Comparison of ENCODE assay signal across 26 mouse cellular contexts in genomic region chr11:79045231-79045630, GRCm38 (mm10).
DNase-seq lines count a peak whose midpoint lies in the region; ATAC-seq and TF ChIP-seq lines count a peak whose summit lies in the region.
"Had no signal": no experiment of that assay in that cellular context is flagged by ENCODE, and none has a peak within 500 bp of the region (broad histone marks: within the 10 kb centered on the region; RNA-seq: fewer than 3 reads in every experiment).

No protein-coding gene starts in this region.

- no peak for DNase-seq in forebrain, embryonic 10.5 days (ENCODE audit: extremely low spot score, low spot score)
- no peak for DNase-seq in forebrain, postnatal 0 days
- no peak for DNase-seq in limb, embryonic 10.5 days (ENCODE audit: low spot score)
- no peak for DNase-seq in lung, postnatal 25 days (ENCODE audit: low spot score)
- DNase-seq in ovary, postnatal 14 days (ENCODE audit: low spot score), result no peak
- DNase-seq: adrenal gland, postnatal 25 days; cerebellum, adult 18-20 months; cerebellum, postnatal 10 days; gastrocnemius, postnatal 25 days; heart, postnatal 36 days; kidney, adult 2 months; kidney, postnatal 36 days; layer of hippocampus, postnatal 36 days; thymus, postnatal 14 days had no signal

- TF ChIP-seq CTCF in forebrain, postnatal 0 days (IDR thresholded peaks at IDR 0.05; ENCODE audit: low read depth), result no peak
- no peak for TF ChIP-seq CTCF in E14TG2a.4 (conservative IDR thresholded peaks at IDR 0.05; ENCODE audit: low read length)

- H3K27ac ChIP-seq in forebrain, embryonic 10.5 days, result peak overlapping the region; percentile 76; the same call in 1 of the 2 replicates
- no peak overlapping the region for H3K27ac ChIP-seq in forebrain, postnatal 0 days (ENCODE audit: low read depth, low read length)
- peak overlapping the region; percentile 51; the same call in 1 of the 2 replicates for H3K27ac ChIP-seq in limb, embryonic 10.5 days
- H3K27ac ChIP-seq: forebrain, embryonic 12.5 days; hindbrain, embryonic 15.5 days; macrophage; midbrain, embryonic 13.5 days; neural tube, embryonic 13.5 days had no signal

- ATAC-seq in forebrain, postnatal 0 days, result no peak
- no peak for ATAC-seq in megakaryocyte, adult 5-6 weeks (ENCODE audit: poor library complexity, severe bottlenecking)
- ATAC-seq: inflammation-experienced regulatory T-cells, adult 6 months; midbrain, embryonic 13.5 days had no signal

- H3K4me3 ChIP-seq in forebrain, embryonic 10.5 days, result no peak overlapping the region
- no peak overlapping the region for H3K4me3 ChIP-seq in forebrain, postnatal 0 days (ENCODE audit: low read depth, low read length)
- H3K4me3 ChIP-seq in megakaryocyte, embryonic 14.5 days (replicated peaks), result peak overlapping the region; percentile 48
- H3K4me3 ChIP-seq in E14TG2a.4 (replicated peaks; ENCODE audit: low read length), result peak overlapping the region; percentile 17
- no peak overlapping the region for H3K4me3 ChIP-seq in limb, embryonic 10.5 days
- H3K4me3 ChIP-seq: erythroblast, embryonic 14.5 days; forebrain, embryonic 12.5 days; hindbrain, embryonic 15.5 days; limb, embryonic 12.5 days; midbrain, embryonic 13.5 days; neural tube, embryonic 13.5 days had no signal

- H3K9ac ChIP-seq in forebrain, postnatal 0 days, result no peak overlapping the region
- H3K9ac ChIP-seq: forebrain, embryonic 12.5 days; hindbrain, embryonic 15.5 days; limb, embryonic 12.5 days; midbrain, embryonic 13.5 days; neural tube, embryonic 13.5 days had no signal

- H3K27me3 ChIP-seq in forebrain, embryonic 10.5 days (ENCODE audit: poor library complexity, severe bottlenecking), result no peaks in the 10 kb centered on the region
- no peaks in the 10 kb centered on the region for H3K27me3 ChIP-seq in forebrain, postnatal 0 days (ENCODE audit: insufficient read depth, low read length)
- no peaks in the 10 kb centered on the region for H3K27me3 ChIP-seq in megakaryocyte, embryonic 14.5 days (replicated peaks)
- H3K27me3 ChIP-seq in E14TG2a.4 (ENCODE audit: insufficient read depth, low read length), result no peaks in the 10 kb centered on the region
- H3K27me3 ChIP-seq in limb, embryonic 10.5 days (ENCODE audit: low read depth, poor library complexity, severe bottlenecking), result no peaks in the 10 kb centered on the region
- H3K27me3 ChIP-seq: forebrain, embryonic 12.5 days; hindbrain, embryonic 15.5 days; limb, embryonic 12.5 days; midbrain, embryonic 13.5 days; neural tube, embryonic 13.5 days had no signal

- H3K4me1 ChIP-seq in forebrain, embryonic 10.5 days, result peaks cover 41% of the 10 kb centered on the region
- H3K4me1 ChIP-seq in forebrain, postnatal 0 days (ENCODE audit: insufficient read depth), result no peaks in the 10 kb centered on the region
- peaks cover 100% of the 10 kb centered on the region for H3K4me1 ChIP-seq in megakaryocyte, embryonic 14.5 days
- peaks cover 34% of the 10 kb centered on the region for H3K4me1 ChIP-seq in E14TG2a.4 (replicated peaks; ENCODE audit: low read depth, low read length)
- H3K4me1 ChIP-seq in limb, embryonic 10.5 days, result peaks cover 19% of the 10 kb centered on the region

- WGBS in forebrain, embryonic 10.5 days, result 95% methylated on average over 9 of the region's 9 CpGs
- 84% methylated on average over 9 of the region's 9 CpGs for WGBS in forebrain, postnatal 0 days
- 91% methylated on average over 9 of the region's 9 CpGs for WGBS in limb, embryonic 10.5 days

- H3K9me3 ChIP-seq in forebrain, embryonic 10.5 days, result no peaks in the 10 kb centered on the region
- H3K9me3 ChIP-seq in forebrain, postnatal 0 days (ENCODE audit: low read length), result no peaks in the 10 kb centered on the region
- peaks cover 9% of the 10 kb centered on the region for H3K9me3 ChIP-seq in megakaryocyte, embryonic 14.5 days
- H3K9me3 ChIP-seq in E14TG2a.4 (ENCODE audit: low read length), result peaks cover 6% of the 10 kb centered on the region
- no peaks in the 10 kb centered on the region for H3K9me3 ChIP-seq in limb, embryonic 10.5 days (replicated peaks)
- H3K9me3 ChIP-seq: forebrain, embryonic 12.5 days; hindbrain, embryonic 15.5 days; limb, embryonic 12.5 days; midbrain, embryonic 13.5 days; neural tube, embryonic 13.5 days had no signal

- peaks cover 44% of the 10 kb centered on the region for H3K36me3 ChIP-seq in forebrain, embryonic 10.5 days (replicated peaks)
- H3K36me3 ChIP-seq in forebrain, postnatal 0 days (ENCODE audit: insufficient read depth), result peaks cover 23% of the 10 kb centered on the region; the same call in 1 of the 2 replicates
- peaks cover 98% of the 10 kb centered on the region for H3K36me3 ChIP-seq in megakaryocyte, embryonic 14.5 days (replicated peaks; ENCODE audit: low read length)
- peaks cover 22% of the 10 kb centered on the region for H3K36me3 ChIP-seq in E14TG2a.4 (ENCODE audit: insufficient read depth, low read length)
- H3K36me3 ChIP-seq in limb, embryonic 10.5 days, result peaks cover 25% of the 10 kb centered on the region

- no peak overlapping the region for H3K4me2 ChIP-seq in forebrain, postnatal 0 days (ENCODE audit: low read depth)
- H3K4me2 ChIP-seq: forebrain, embryonic 12.5 days; heart, embryonic 11.5 days; hindbrain, embryonic 15.5 days; limb, embryonic 12.5 days; midbrain, embryonic 13.5 days; neural tube, embryonic 13.5 days had no signal

Comparison
In these comparisons a context has a peak if more than half of its experiments do, and no peak if none do; other contexts are left out.
1. H3K4me3 ChIP-seq: peak in megakaryocyte, embryonic 14.5 days (single experiment) and E14TG2a.4 (single experiment); none in forebrain, embryonic 10.5 days (single experiment), forebrain, postnatal 0 days (single experiment) and limb, embryonic 10.5 days (single experiment).